Mouse (Mus musculus) heart, postnatal 0 days (tissue): ENCODE measurements around the gene Zfp646.
"Not testable (repeated sequence)": the region's sequence is repeated elsewhere in the genome, so short reads cannot be mapped to it uniquely, and the experiment has no call there.

Source experiments
- CTCF ChIP-seq: IDR thresholded peaks from 2 replicates; pipeline ENCODE4 v1.5.1; 2016; ENCODE audit warnings: antibody characterized with exemption, control low read depth, low read depth
- EP300 ChIP-seq: IDR thresholded peaks from 2 replicates; pipeline ENCODE4 v1.6.1; 2016; ENCODE audit warnings: antibody characterized with exemption, low read depth

DNA sequence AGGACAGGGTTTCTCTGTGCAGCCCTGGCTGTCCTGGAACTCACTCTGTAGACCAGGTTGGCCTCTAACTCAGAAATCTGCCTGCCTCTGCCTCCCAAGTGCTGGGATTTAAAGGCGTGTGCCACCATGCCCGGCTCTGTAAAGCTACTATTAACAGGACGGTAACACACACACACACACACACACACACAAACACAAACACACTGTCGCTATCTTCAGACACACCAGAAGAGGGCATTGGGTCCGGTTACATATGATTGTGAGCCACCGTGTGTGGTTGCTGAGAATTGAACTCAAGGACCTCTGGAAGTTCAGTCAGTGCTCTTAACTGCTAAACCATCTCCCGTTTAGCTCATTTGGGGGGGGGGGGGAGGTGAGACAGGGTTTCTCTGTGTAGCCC, 19.9 kb downstream of the Zfp646 start:
- not testable (repeated sequence) for TF ChIP-seq EP300, CTCF
